Mouse (Mus musculus): Measurements from ENCODE around the gene Sema3g.

DNA sequence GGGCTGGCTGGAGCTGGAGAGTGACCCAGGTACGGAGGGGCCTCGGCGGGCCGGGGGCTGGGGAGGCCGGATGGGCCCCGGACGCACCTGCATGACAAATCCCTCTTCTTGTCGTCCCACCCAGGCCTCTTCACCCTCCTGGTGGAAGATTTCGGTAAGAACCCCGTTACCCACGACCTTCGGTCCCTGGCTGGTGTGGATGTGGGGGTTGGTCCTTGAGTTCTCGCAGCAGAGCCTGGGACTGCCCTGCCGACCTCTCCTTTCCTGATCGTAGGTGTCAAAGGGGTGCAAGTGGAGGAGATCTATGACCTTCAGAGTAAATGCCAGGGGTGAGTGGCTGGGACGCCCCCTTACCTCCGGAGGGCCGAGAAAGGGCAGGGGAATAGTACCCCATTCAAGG lies 34.0 kb downstream of the Sema3g start:
- no peak for TF ChIP-seq GATA1 (IDR thresholded peaks at IDR 0.05; ENCODE audit: low read length)
- no peak for TF ChIP-seq TAL1 (IDR thresholded peaks at IDR 0.05; ENCODE audit: low read length)

All from erythroblast, embryonic 14.5 days (primary cell).